Mouse (Mus musculus) adrenal gland, postnatal 10 days (tissue): ENCODE measurements around the gene Gabre. TPM values are rescaled to one million over a fixed set of nuclear protein-coding genes. Genes with fewer than 3 reads are reported as not detected.

Experiments used
- DNase-seq: peaks from one replicate; pipeline ENCODE4 v3.0.0; 2021; ENCODE audit warnings: mixed read lengths
- long read RNA-seq, 2 experiments: library from polyadenylated mRNA; stranded (forward); transcript quantifications; one replicate each; pipeline ENCODE4 v2.0.0; 2021
- microRNA-seq: library from miRNA; unstranded; fragments of <30 nt; microRNA quantifications from one replicate; pipeline ENCODE4 v1.2.0, GENCODE M21; 2021
- total RNA-seq, 2 experiments: library from RNA; stranded (reverse); gene quantifications; 2 replicates each; pipeline ENCODE4 v1.2.3; 2021

The Gabre gene
- 1 to 10 TPM; 1.0 to 1.2 TPM for total RNA-seq
- long read RNA-seq, experiment 1 = 0 reads
- long read RNA-seq, experiment 2 = 0 reads

DNA sequence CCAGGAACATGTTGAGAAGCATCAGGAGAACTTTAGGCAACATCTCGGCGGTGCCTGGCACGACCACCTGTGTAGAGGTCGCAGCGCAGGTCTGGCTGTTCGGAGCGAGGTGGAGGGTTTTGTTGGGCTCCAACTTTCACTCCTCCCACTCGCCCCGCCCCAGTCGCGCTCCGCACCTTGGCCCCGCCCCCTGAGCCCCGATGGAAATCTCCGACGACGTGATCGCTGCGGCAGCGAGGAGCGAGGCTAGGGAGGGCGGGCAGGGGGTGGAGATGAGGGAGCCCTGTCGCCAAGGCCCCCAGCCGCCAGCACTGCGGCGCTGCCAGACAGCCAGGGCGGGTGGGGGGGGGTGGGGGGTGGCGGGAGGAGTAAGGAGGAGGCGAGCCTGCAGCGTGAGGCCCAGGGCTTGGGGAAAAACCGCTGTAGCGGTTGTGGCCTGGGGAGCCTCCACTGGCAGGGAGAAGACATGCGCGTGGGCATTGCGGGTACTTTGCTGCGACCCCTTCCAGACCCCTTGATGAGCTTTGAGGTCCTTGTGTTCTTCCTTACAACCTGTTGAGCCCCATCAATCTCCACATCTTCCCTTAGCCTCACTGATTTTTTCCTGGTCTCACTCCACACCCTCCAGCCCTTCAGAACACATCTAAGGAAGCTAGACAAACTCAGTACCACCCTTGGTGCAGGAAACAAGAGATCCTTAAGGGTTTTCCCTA lies at the start of gene Gabre:
TSS of gene Gabre (minus strand) at position 145 of the 713 bp plus-strand sequence.
- DNase-seq = peak; percentile 74

DNA sequence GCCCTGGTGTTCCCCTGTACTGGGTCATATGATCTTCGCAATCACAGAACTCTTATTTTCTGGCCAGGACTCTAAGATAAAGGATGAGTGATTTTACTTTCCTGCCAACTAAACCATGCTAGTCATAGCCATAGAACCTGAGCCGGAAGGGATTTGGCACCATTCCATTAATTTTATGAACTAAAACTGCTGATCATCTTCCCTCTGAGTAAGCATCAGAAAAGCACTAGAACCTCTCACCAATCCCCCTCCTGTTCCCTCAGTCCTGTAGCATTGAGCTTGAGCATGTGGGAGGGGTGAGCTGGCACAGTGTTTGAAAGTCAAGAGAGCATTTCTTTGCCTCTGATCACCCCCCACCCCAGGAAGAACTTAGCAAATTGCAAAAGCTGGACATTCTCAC lies 23.2 kb upstream of the Gabre start:
- no peak for DNase-seq

DNA sequence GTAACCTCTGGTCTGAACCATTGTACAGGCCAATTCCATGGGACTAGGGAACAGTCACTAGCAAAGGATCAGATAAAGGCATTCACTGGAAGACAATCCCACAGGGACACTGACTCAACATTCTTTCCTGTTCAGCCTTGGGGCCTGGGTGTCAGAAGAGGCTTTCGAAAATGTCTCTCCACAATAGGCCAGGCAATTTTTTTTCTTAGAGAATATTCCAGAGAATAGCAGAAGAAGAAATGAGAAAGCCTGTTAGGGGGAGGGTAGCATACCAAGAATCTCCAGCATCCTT lies 715 bp upstream of the Gabre start:
- DNase-seq = no peak

- DNase-seq = peak; percentile 3
Measured at GRCm38 (mm10) chrX:72273966-72274658, 491 bp downstream of the Gabre start.

- DNase-seq = no peak
Measured at GRCm38 (mm10) chrX:72270637-72271036, 4.0 kb downstream of the Gabre start.

- DNase-seq = no peak
Measured at GRCm38 (mm10) chrX:72221717-72222116, 52.9 kb downstream of the Gabre start, which contains the start of gene Magea4. Gene Magea4 (plus strand): TSS chrX:72222017.

Small RNAs within 50 kb of the gene (microRNA-seq; reads per million reads assigned to microRNA genes)
- gene Mir224 (202 reads per million, percentile 54 among the genes with 10 or more reads in this experiment), gene Mir452 (11.5 reads per million, percentile 20 among the genes with 10 or more reads in this experiment)

Other genes starting within 250 kb of the Gabre start
- not detected for gene Magea4, start 52.8 kb downstream of the Gabre start, total RNA-seq
- gene Magea10, start 112.1 kb upstream of the Gabre start, total RNA-seq = not detected